Mouse (Mus musculus) forebrain, embryonic 16.5 days (tissue): ENCODE measurements around the gene Rbm4b. TPM values are rescaled to one million over a fixed set of nuclear protein-coding genes. Genes with fewer than 3 reads are reported as not detected.
"Not testable (repeated sequence)": the region's sequence is repeated elsewhere in the genome, so short reads cannot be mapped to it uniquely, and the experiment has no call there.

Experiments used
- ATAC-seq: fragments of 200-750 bp; cut with Nextera tagmentation; 2 replicates; pipeline ENCODE4 v1.8.0; 2017; ENCODE audit warnings: mild to moderate bottlenecking, moderate library complexity
- H3K27ac ChIP-seq: fragments of 300-500 bp; sonication (generic); 2 replicates; pipeline ENCODE4 v1.5.1; 2014; ENCODE audit warnings: low read length, control low read depth
- H3K27me3 ChIP-seq: fragments of 300-500 bp; sonication (generic); replicated peaks from 2 replicates; pipeline ENCODE4 v1.6.1; 2014; ENCODE audit warnings: low read length; ENCODE audit not compliant: control insufficient read depth, insufficient read depth
- H3K36me3 ChIP-seq: fragments of 300-500 bp; sonication (generic); 2 replicates; pipeline ENCODE4 v1.6.1; 2014; ENCODE audit not compliant: control insufficient read depth, insufficient read depth
- H3K4me1 ChIP-seq: fragments of 300-500 bp; sonication (generic); replicated peaks from 2 replicates; pipeline ENCODE4 v1.6.1; 2014; ENCODE audit warnings: low read length; ENCODE audit not compliant: control insufficient read depth, insufficient read depth
- H3K4me2 ChIP-seq: fragments of 300-500 bp; sonication (generic); 2 replicates; pipeline ENCODE4 v1.6.1; 2014; ENCODE audit warnings: mild to moderate bottlenecking, low read length, control low read depth
- H3K4me3 ChIP-seq: fragments of 300-500 bp; sonication (generic); replicated peaks from 2 replicates; pipeline ENCODE4 v1.5.1; 2014; ENCODE audit warnings: mild to moderate bottlenecking, low read length, control low read depth
- H3K9ac ChIP-seq: fragments of 300-500 bp; sonication (generic); replicated peaks from 2 replicates; pipeline ENCODE4 v1.6.1; 2014; ENCODE audit warnings: low read depth, low read length, control low read depth
- H3K9me3 ChIP-seq: fragments of 300-500 bp; sonication (generic); 2 replicates; pipeline ENCODE4 v1.6.1; 2016; ENCODE audit warnings: low read length; ENCODE audit not compliant: control insufficient read depth
- WGBS: fragments of 180-500 bp; shearing (Covaris S2); extraction: QIAGEN DNeasy Blood & Tissue Kit; methylation state at CpG from one replicate; pipeline ENCODE4 v1.1.7; 2014; 5-methylcytosine and 5-hydroxymethylcytosine counted together
- polyA plus RNA-seq: library from polyadenylated mRNA; unstranded; fragments of >200 nt; fragmentation: Nextera tagmentation; extraction: Ambion mirVana; gene quantifications from 2 replicates; pipeline ENCODE4 v1.2.1, GENCODE M21; 2015

Gene Rbm4b
- polyA plus RNA-seq, 1 experiment from 2014 or later: 189 TPM

DNA sequence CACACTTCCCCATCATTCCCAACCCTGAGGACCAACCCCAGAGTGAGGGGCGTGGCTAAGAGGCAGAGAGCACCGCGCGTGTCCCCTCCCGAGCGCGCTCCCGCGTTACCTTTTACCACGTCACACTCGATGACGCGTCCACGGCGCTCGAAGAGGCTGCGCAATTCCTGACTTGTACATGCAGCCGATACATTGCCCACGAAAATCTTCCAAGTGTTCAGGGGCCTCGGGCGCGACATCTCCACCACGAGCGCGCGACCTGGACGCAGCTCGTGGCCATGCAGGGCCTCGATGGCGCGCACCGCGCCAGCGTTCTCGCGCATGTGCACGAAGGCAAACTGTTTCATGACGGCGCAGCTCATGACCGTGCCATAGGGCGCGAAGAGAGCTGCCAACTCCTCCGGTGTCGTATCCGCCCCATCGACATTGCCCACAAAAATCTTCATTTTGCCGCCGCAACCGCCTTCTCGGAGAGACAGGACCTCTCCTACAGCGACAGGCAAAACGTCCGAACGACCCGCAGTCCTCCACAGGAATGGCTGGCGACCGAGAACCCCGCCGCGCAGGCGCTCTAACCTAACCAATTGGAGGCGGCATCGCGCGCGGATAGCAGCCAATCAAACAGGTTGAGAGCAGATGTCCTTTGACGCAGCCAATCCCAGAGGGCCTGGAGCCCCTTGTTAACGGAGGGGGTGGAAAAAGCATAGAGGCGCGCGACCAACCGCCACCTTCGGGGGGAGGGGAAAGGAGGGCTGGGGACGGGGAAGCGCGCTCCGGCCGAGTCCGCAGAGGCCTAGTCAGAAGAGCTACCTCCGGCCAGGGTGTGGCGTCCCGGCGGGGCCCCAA lies 55.0 kb downstream of the Rbm4b start, which contains the start of the genes Gm21992 and Rbm14:
Gm21992 (minus strand) TSS at position 550 of the 846 bp plus-strand sequence.
Rbm14 (minus strand) TSS at position 572 of the 846 bp plus-strand sequence.
- peak; percentile 98 for ATAC-seq
- no peaks in the 10 kb centered on the region for H3K36me3 ChIP-seq
- under 1% methylated on average over 83 of the region's 83 CpGs for WGBS

DNA sequence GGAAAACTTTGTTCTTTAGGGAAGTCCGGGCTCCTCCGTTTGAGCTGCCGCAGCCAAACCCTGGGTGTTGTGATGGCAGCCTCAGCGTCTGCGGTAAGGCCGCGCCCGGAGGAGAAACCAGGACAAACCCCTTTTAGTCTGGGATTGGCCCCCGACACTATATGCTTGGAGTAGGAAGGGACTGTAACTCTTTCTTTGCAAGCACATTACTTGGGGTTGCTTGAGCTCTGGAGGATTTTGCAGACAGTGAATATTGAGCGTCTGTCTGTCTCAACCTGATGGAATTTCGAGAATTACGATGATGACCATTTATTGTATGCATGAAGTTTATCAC lies 55.6 kb downstream of the Rbm4b start:
- Histone ChIP-seq H3K36me3 (no peaks in the 10 kb centered on the region), H3K4me1 (peaks cover 26% of the 10 kb centered on the region), H3K9ac (peak overlapping the region; percentile 71), H3K9me3 (no peaks in the 10 kb centered on the region), H3K4me2 (peak overlapping the region; percentile 53), H3K27ac (peak overlapping the region; percentile 75), H3K27me3 (no peaks in the 10 kb centered on the region), H3K4me3 (peak overlapping the region; percentile 66)
- ATAC-seq: no peak; the same call in 1 of the 2 replicates
- WGBS: 6% methylated on average over 12 of the region's 12 CpGs

More for the DNA sequence above, 55.0 kb downstream of the Rbm4b start, which contains the start of the genes Gm21992 and Rbm14:
- Histone ChIP-seq H3K4me2 (peak within 1 kb of the TSS; percentile 97), H3K27me3 (no peaks in the 10 kb centered on the region), H3K9me3 (no peaks in the 10 kb centered on the region), H3K9ac (peak within 1 kb of the TSS; percentile 71), H3K4me1 (peaks cover 26% of the 10 kb centered on the region), H3K4me3 (peak within 1 kb of the TSS; percentile 66), H3K27ac (peak within 1 kb of the TSS; percentile 88)

DNA sequence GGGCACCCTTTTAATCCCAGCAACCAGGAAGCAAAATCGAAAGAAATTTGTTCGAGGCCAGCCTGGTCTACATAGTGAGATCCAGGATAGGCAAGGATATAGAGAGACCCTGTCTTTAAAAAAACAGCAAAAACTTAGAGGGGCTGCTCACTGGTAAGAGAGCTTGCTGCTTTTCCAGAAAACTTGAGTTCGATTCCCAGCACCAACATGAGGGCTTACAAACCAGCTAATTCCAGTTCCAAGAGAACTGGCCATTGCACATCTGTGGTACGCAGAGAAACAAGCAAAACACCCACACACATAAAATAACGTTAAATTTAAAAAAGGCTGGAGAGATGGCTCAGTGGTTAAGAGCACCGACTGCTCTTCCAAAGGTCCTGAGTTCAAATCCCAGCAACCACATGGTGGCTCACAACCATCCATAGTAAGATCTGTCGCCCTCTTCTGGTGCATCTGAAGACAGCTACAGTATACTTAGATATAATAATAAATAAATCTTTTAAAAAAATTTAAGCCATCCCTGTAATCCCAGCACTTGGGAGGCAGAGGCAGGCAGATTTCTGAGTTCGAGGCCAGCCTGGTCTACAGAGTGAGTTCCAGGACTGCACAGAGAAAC lies 56.1 kb downstream of the Rbm4b start:
- Histone ChIP-seq H3K4me2 (peak overlapping the region; percentile 53), H3K4me1 (peaks cover 26% of the 10 kb centered on the region), H3K4me3 (peak overlapping the region; percentile 66)
- not testable (repeated sequence) for ATAC-seq, H3K27ac ChIP-seq, H3K27me3 ChIP-seq, H3K36me3 ChIP-seq, H3K9ac ChIP-seq, H3K9me3 ChIP-seq
- 78% methylated on average over 8 of the region's 8 CpGs for WGBS

DNA sequence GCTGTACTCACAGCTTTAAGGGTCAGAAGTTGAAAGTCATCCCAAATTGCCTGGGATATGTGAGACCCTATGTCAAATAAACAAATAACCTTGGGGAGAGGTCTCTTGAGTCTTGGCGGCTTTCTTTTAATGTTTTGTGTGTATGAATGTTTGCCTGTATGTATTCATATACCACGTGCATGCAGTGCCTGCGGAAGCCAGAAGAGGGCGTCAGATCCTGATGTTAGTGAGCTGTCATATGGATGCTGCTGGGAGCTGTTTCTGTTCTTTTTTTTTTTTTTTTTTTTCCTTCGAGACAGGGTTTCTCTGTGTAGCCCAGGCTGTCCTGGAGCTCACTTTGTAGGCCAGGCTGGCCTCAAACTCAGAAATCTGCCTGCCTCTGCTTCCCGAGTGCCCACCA lies 56.7 kb downstream of the Rbm4b start:
- H3K9ac ChIP-seq: no peak overlapping the region
- H3K9me3 ChIP-seq: no peaks in the 10 kb centered on the region
- H3K4me3 ChIP-seq: no peak overlapping the region
- no peaks in the 10 kb centered on the region for H3K36me3 ChIP-seq
- H3K27me3 ChIP-seq: no peaks in the 10 kb centered on the region
- 84% methylated on average over 6 of the region's 6 CpGs for WGBS
- ATAC-seq: no peak
- H3K4me2 ChIP-seq: no peak overlapping the region
- H3K27ac ChIP-seq: no peak overlapping the region
- H3K4me1 ChIP-seq: peaks cover 21% of the 10 kb centered on the region

Other genes starting within 250 kb of the Rbm4b start
- 30.6 and 33.3 TPM in 2 replicates for gene Pcx, start 246.0 kb upstream of the Rbm4b start, polyA plus RNA-seq
- 8.9 and 9.2 TPM in 2 replicates for gene Lrfn4, start 140.8 kb upstream of the Rbm4b start, polyA plus RNA-seq
- gene Rce1, start 130.9 kb upstream of the Rbm4b start, polyA plus RNA-seq: 53.8 and 59.0 TPM in 2 replicates
- gene Gm960, start 57.8 kb upstream of the Rbm4b start, polyA plus RNA-seq: 6.4 and 8.9 TPM in 2 replicates
- 37.1 and 40.3 TPM in 2 replicates for gene Sptbn2, start 45.3 kb upstream of the Rbm4b start, polyA plus RNA-seq
- 98.5 and 110 TPM in 2 replicates for gene Rbm4, start 37.4 kb downstream of the Rbm4b start, polyA plus RNA-seq
- 29.8 and 32.7 TPM in 2 replicates for gene Gm21992, start 55.1 kb downstream of the Rbm4b start, polyA plus RNA-seq
- 86.0 and 91.1 TPM in 2 replicates for gene Rbm14, start 55.1 kb downstream of the Rbm4b start, polyA plus RNA-seq
- 34.7 and 38.6 TPM in 2 replicates for gene Ccs, start 82.8 kb downstream of the Rbm4b start, polyA plus RNA-seq
- 0.61 and 0.62 TPM in 2 replicates for gene Ccdc87, start 82.9 kb downstream of the Rbm4b start, polyA plus RNA-seq
- 59.2 and 73.6 TPM in 2 replicates for gene Ctsf, start 98.6 kb downstream of the Rbm4b start, polyA plus RNA-seq
- 0.86 and 0.94 TPM in 2 replicates for gene Actn3, start 121.4 kb downstream of the Rbm4b start, polyA plus RNA-seq
- 22.8 and 26.8 TPM in 2 replicates for gene Zdhhc24, start 122.2 kb downstream of the Rbm4b start, polyA plus RNA-seq
- gene Bbs1, start 150.1 kb downstream of the Rbm4b start, polyA plus RNA-seq: 8.5 and 10.1 TPM in 2 replicates
- gene Dpp3, start 171.8 kb downstream of the Rbm4b start, polyA plus RNA-seq: 95.9 and 106 TPM in 2 replicates
- gene Peli3, start 186.6 kb downstream of the Rbm4b start, polyA plus RNA-seq: 12.0 and 16.5 TPM in 2 replicates
- 106 and 116 TPM in 2 replicates for gene Mrpl11, start 205.7 kb downstream of the Rbm4b start, polyA plus RNA-seq
- gene Npas4, start 233.8 kb downstream of the Rbm4b start, polyA plus RNA-seq: 0.21 and 0.71 TPM in 2 replicates